Mouse (Mus musculus): ENCODE data around the gene Ppp4c. TPM values are rescaled to one million over a fixed set of nuclear protein-coding genes. Genes with fewer than 3 reads are reported as not detected.

The Ppp4c gene
- polyA plus RNA-seq, 2 experiments = 238 to 268 TPM

- no peak overlapping the region for H3K4me2 ChIP-seq (replicated peaks; ENCODE audit: low read depth, low read length, severe bottlenecking)
- peaks cover 14% of the 10 kb centered on the region for H3K4me1 ChIP-seq (ENCODE audit: control insufficient read depth, insufficient read depth, low read length)
- DNase-seq (ENCODE audit: low spot score) = no peak
- TF ChIP-seq POLR2A (IDR thresholded peaks at IDR 0.05; ENCODE audit: borderline replicate concordance, extremely low read depth, insufficient read depth, insufficient read length) = no peak
- H3K4me3 ChIP-seq (replicated peaks; ENCODE audit: low read length) = no peak overlapping the region
- H3K36me3 ChIP-seq (ENCODE audit: control insufficient read depth, insufficient read depth, low read length) = peaks cover 63% of the 10 kb centered on the region
- no peaks in the 10 kb centered on the region for H3K27me3 ChIP-seq (ENCODE audit: control insufficient read depth, insufficient read depth, low read length)
- H3K9me3 ChIP-seq (ENCODE audit: control insufficient read depth, low read length) = no peaks in the 10 kb centered on the region
- ATAC-seq (ENCODE audit: low FRiP score, low read depth) = no peak
- 53% methylated on average over 4 of the region's 4 CpGs for WGBS
- no peak overlapping the region for H3K27ac ChIP-seq (replicated peaks; ENCODE audit: low read depth, low read length)
- no peak overlapping the region for H3K9ac ChIP-seq (ENCODE audit: low read depth, low read length, severe bottlenecking)
Measured at GRCm38 (mm10) chr7:126785056-126785455, 7.2 kb downstream of the Ppp4c start.

GRCm38 (mm10) chr7:126784469-126784868, 7.8 kb downstream of the Ppp4c start:
- ATAC-seq (ENCODE audit: low FRiP score, low read depth) = no peak
- H3K4me3 ChIP-seq (replicated peaks; ENCODE audit: low read length) = no peak overlapping the region
- peaks cover 57% of the 10 kb centered on the region for H3K36me3 ChIP-seq (ENCODE audit: control insufficient read depth, insufficient read depth, low read length)
- no peak overlapping the region for H3K9ac ChIP-seq (ENCODE audit: low read depth, low read length, severe bottlenecking)
- whole genome bisulfite sequencing = 74% methylated on average over 7 of the region's 7 CpGs
- no peaks in the 10 kb centered on the region for H3K9me3 ChIP-seq (ENCODE audit: control insufficient read depth, low read length)
- no peak for TF ChIP-seq POLR2A (IDR thresholded peaks at IDR 0.05; ENCODE audit: borderline replicate concordance, extremely low read depth, insufficient read depth, insufficient read length)
- H3K4me2 ChIP-seq (replicated peaks; ENCODE audit: low read depth, low read length, severe bottlenecking) = no peak overlapping the region
- H3K27me3 ChIP-seq (ENCODE audit: control insufficient read depth, insufficient read depth, low read length) = no peaks in the 10 kb centered on the region
- no peak for DNase-seq (ENCODE audit: low spot score)
- H3K27ac ChIP-seq (replicated peaks; ENCODE audit: low read depth, low read length) = no peak overlapping the region
- H3K4me1 ChIP-seq (ENCODE audit: control insufficient read depth, insufficient read depth, low read length) = peaks cover 19% of the 10 kb centered on the region

GRCm38 (mm10) chr7:126782693-126783092, 9.6 kb downstream of the Ppp4c start:
- Histone ChIP-seq H3K9me3 (ENCODE audit: control insufficient read depth, low read length) (no peaks in the 10 kb centered on the region), H3K9ac (ENCODE audit: low read depth, low read length, severe bottlenecking) (no peak overlapping the region), H3K27me3 (ENCODE audit: control insufficient read depth, insufficient read depth, low read length) (no peaks in the 10 kb centered on the region), H3K4me3 (replicated peaks; ENCODE audit: low read length) (no peak overlapping the region), H3K36me3 (ENCODE audit: control insufficient read depth, insufficient read depth, low read length) (peaks cover 47% of the 10 kb centered on the region), H3K27ac (replicated peaks; ENCODE audit: low read depth, low read length) (no peak overlapping the region), H3K4me2 (replicated peaks; ENCODE audit: low read depth, low read length, severe bottlenecking) (no peak overlapping the region), H3K4me1 (ENCODE audit: control insufficient read depth, insufficient read depth, low read length) (peaks cover 21% of the 10 kb centered on the region)
- WGBS = 75% methylated on average over 13 of the region's 13 CpGs
- DNase-seq (ENCODE audit: low spot score) (no peak), ATAC-seq (ENCODE audit: low FRiP score, low read depth) (no peak)
- no peak for TF ChIP-seq POLR2A (IDR thresholded peaks at IDR 0.05; ENCODE audit: borderline replicate concordance, extremely low read depth, insufficient read depth, insufficient read length)

GRCm38 (mm10) chr7:126781661-126782370, 10.5 kb downstream of the Ppp4c start:
- ATAC-seq (ENCODE audit: low FRiP score, low read depth) (no peak), DNase-seq (ENCODE audit: low spot score) (no peak)
- H3K4me1 ChIP-seq (ENCODE audit: control insufficient read depth, insufficient read depth, low read length) = peaks cover 28% of the 10 kb centered on the region
- TF ChIP-seq POLR2A (IDR thresholded peaks at IDR 0.05; ENCODE audit: borderline replicate concordance, extremely low read depth, insufficient read depth, insufficient read length) = no peak
- no peaks in the 10 kb centered on the region for H3K27me3 ChIP-seq (ENCODE audit: control insufficient read depth, insufficient read depth, low read length)
- no peak overlapping the region for H3K27ac ChIP-seq (replicated peaks; ENCODE audit: low read depth, low read length)
- peak overlapping the region; percentile 59 for H3K9ac ChIP-seq (ENCODE audit: low read depth, low read length, severe bottlenecking)
- H3K9me3 ChIP-seq (ENCODE audit: control insufficient read depth, low read length) = no peaks in the 10 kb centered on the region
- H3K4me3 ChIP-seq (replicated peaks; ENCODE audit: low read length) = 0 out of 2 replicates have a peak overlapping the region, but pooled peaks have one; percentile 45
- WGBS = 26% methylated on average over 11 of the region's 11 CpGs
- peak overlapping the region; percentile 94 for H3K4me2 ChIP-seq (replicated peaks; ENCODE audit: low read depth, low read length, severe bottlenecking)
- peaks cover 38% of the 10 kb centered on the region for H3K36me3 ChIP-seq (ENCODE audit: control insufficient read depth, insufficient read depth, low read length)

- Histone ChIP-seq H3K9me3 (ENCODE audit: control insufficient read depth, low read length) (no peaks in the 10 kb centered on the region), H3K4me1 (ENCODE audit: control insufficient read depth, insufficient read depth, low read length) (peaks cover 31% of the 10 kb centered on the region), H3K36me3 (ENCODE audit: control insufficient read depth, insufficient read depth, low read length) (peaks cover 31% of the 10 kb centered on the region), H3K4me2 (replicated peaks; ENCODE audit: low read depth, low read length, severe bottlenecking) (peak within 1 kb of the TSS; percentile 94), H3K9ac (ENCODE audit: low read depth, low read length, severe bottlenecking) (peak within 1 kb of the TSS; percentile 59), H3K27me3 (ENCODE audit: control insufficient read depth, insufficient read depth, low read length) (no peaks in the 10 kb centered on the region), H3K4me3 (replicated peaks; ENCODE audit: low read length) (peak within 1 kb of the TSS; percentile 45), H3K27ac (replicated peaks; ENCODE audit: low read depth, low read length) (peak within 1 kb of the TSS; percentile 55)
- no peak; the same call in 1 of the 2 replicates for ATAC-seq (ENCODE audit: low FRiP score, low read depth)
- WGBS = 6% methylated on average over 19 of the region's 22 CpGs
- no peak for TF ChIP-seq POLR2A (IDR thresholded peaks at IDR 0.05; ENCODE audit: borderline replicate concordance, extremely low read depth, insufficient read depth, insufficient read length)
- DNase-seq (ENCODE audit: low spot score) = no peak
Measured at GRCm38 (mm10) chr7:126780971-126781635, 11.2 kb downstream of the Ppp4c start, which contains the start of gene Tbx6. TSS of gene Tbx6 (plus strand) at chr7:126781483.

Data from limb, embryonic 14.5 days (tissue).